Mouse (Mus musculus): ENCODE measurements around the gene Rtkn2.

DNA sequence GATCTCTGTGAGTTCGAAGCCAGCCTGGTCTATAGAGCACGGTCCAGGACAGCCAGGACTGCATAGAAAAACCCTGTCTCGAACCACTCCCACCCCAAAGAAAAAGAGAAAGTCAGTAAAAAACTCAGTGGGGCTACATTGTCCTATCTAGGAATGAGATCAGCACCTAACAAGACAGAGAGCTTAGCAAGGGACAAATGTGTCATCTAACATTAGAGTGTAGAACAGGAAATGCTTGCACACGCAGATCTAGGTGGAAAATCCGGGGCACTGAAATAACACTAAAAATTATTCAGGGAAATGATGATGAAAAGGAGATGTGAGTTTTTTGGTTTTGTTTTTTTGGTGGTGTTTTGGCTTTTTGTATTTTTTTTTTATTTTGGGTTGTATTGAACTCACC, 86.8 kb downstream of the Rtkn2 start:
- no peak for TF ChIP-seq TAL1 (IDR thresholded peaks at IDR 0.05; ENCODE audit: low read length)
- no peak for TF ChIP-seq GATA1 (IDR thresholded peaks at IDR 0.05; ENCODE audit: low read length)

Measured in erythroblast, embryonic 14.5 days (primary cell).